Mouse (Mus musculus) lung, postnatal 0 days (tissue): ENCODE measurements at regions not wholly inside any gene's neighbourhood (a gene's known extent, or its start where the extent isn't known, plus 50 kb on each side); places are given as distances from the start of the nearest gene placed in this dataset.

Source experiments
- CTCF ChIP-seq: IDR thresholded peaks from 2 replicates; pipeline ENCODE4 v1.5.1; 2016; ENCODE audit warnings: antibody characterized with exemption, mild to moderate bottlenecking
- EP300 ChIP-seq: IDR thresholded peaks from 2 replicates; pipeline ENCODE4 v1.6.1; 2016; ENCODE audit warnings: antibody characterized with exemption, mild to moderate bottlenecking, control low read depth

- TF ChIP-seq CTCF, result no peak
- no peak for TF ChIP-seq EP300
Measured at GRCm38 (mm10) chr15:8806354-8806753, 95.8 kb upstream of the Slc1a3 start.
